Mouse (Mus musculus): ENCODE data around the gene 6330409D20Rik.

GRCm38 (mm10) chr2:32759001-32759400 is 18.2 kb upstream of the 6330409D20Rik start:
- TF ChIP-seq CTCF (IDR thresholded peaks at IDR 0.05; ENCODE audit: low read depth, low read length) (no peak), GATA1 (IDR thresholded peaks at IDR 0.05; ENCODE audit: borderline replicate concordance, low read length) (no peak), POLR2AphosphoS5 (IDR thresholded peaks at IDR 0.05; ENCODE audit: insufficient replicate concordance, low read depth, low read length) (no peak)
